Mouse (Mus musculus): ENCODE data around the gene Lsm2. TPM values are rescaled to one million over a fixed set of nuclear protein-coding genes. Genes with fewer than 3 reads are reported as not detected.

The Lsm2 gene
- total and polyA plus RNA-seq, 2 experiments from 2014 or later = 23.1 to 64.2 TPM

- 24% methylated on average over 12 of the region's 12 CpGs for WGBS
- Histone ChIP-seq H3K27me3 (ENCODE audit: control insufficient read depth, insufficient read depth, low read length) (no peaks in the 10 kb centered on the region), H3K9ac (replicated peaks; ENCODE audit: low read depth, low read length) (peak within 1 kb of the TSS; percentile 17; the same call in 1 of the 2 replicates), H3K27ac (ENCODE audit: low read depth) (no peak within 1 kb of the TSS), H3K36me3 (replicated peaks; ENCODE audit: control insufficient read depth, insufficient read depth, low read length) (peaks cover 42% of the 10 kb centered on the region), H3K4me2 (ENCODE audit: low read depth, low read length) (0 out of 2 replicates have a peak within 1 kb of the TSS, but pooled peaks have one; percentile 11), H3K9me3 (replicated peaks; ENCODE audit: control insufficient read depth, low read length) (no peaks in the 10 kb centered on the region), H3K4me3 (ENCODE audit: low read depth, low read length) (no peak within 1 kb of the TSS), H3K4me1 (ENCODE audit: control insufficient read depth, insufficient read depth) (peaks cover 11% of the 10 kb centered on the region)
- TF ChIP-seq CTCF (IDR thresholded peaks at IDR 0.05; ENCODE audit: low read depth) (no peak), EP300 (IDR thresholded peaks at IDR 0.05; ENCODE audit: low read depth) (no peak)
- ATAC-seq (ENCODE audit: insufficient read depth, low read depth) (peak; percentile 63), DNase-seq (ENCODE audit: low spot score) (peak; percentile 31)
These were observed 34.7 kb downstream of the Lsm2 start, which contains the start of gene Vwa7 for GRCm38 (mm10) chr17:35016376-35016775. TSS of gene Vwa7 (plus strand) at chr17:35016579.

- no peak for TF ChIP-seq EP300 (IDR thresholded peaks at IDR 0.05; ENCODE audit: low read depth)
- TF ChIP-seq CTCF (IDR thresholded peaks at IDR 0.05; ENCODE audit: low read depth) = no peak
- 68% methylated on average over 10 of the region's 10 CpGs for WGBS
- Histone ChIP-seq H3K9ac (replicated peaks; ENCODE audit: low read depth, low read length) (no peak overlapping the region), H3K27me3 (ENCODE audit: control insufficient read depth, insufficient read depth, low read length) (no peaks in the 10 kb centered on the region), H3K4me3 (ENCODE audit: low read depth, low read length) (no peak overlapping the region), H3K4me2 (ENCODE audit: low read depth, low read length) (0 out of 2 replicates have a peak overlapping the region, but pooled peaks have one; percentile 11), H3K4me1 (ENCODE audit: control insufficient read depth, insufficient read depth) (peaks cover 11% of the 10 kb centered on the region), H3K9me3 (replicated peaks; ENCODE audit: control insufficient read depth, low read length) (no peaks in the 10 kb centered on the region), H3K36me3 (replicated peaks; ENCODE audit: control insufficient read depth, insufficient read depth, low read length) (peaks cover 36% of the 10 kb centered on the region), H3K27ac (ENCODE audit: low read depth) (no peak overlapping the region)
- DNase-seq (ENCODE audit: low spot score) = no peak
- ATAC-seq (ENCODE audit: insufficient read depth, low read depth) = no peak
These were observed 35.4 kb downstream of the Lsm2 start for GRCm38 (mm10) chr17:35016791-35017705.

GRCm38 (mm10) chr17:35017706-35018030 is 36.0 kb downstream of the Lsm2 start:
- Histone ChIP-seq H3K9ac (replicated peaks; ENCODE audit: low read depth, low read length) (no peak overlapping the region), H3K27ac (ENCODE audit: low read depth) (no peak overlapping the region), H3K27me3 (ENCODE audit: control insufficient read depth, insufficient read depth, low read length) (no peaks in the 10 kb centered on the region), H3K4me2 (ENCODE audit: low read depth, low read length) (no peak overlapping the region), H3K4me1 (ENCODE audit: control insufficient read depth, insufficient read depth) (peaks cover 11% of the 10 kb centered on the region), H3K4me3 (ENCODE audit: low read depth, low read length) (no peak overlapping the region), H3K9me3 (replicated peaks; ENCODE audit: control insufficient read depth, low read length) (no peaks in the 10 kb centered on the region), H3K36me3 (replicated peaks; ENCODE audit: control insufficient read depth, insufficient read depth, low read length) (peaks cover 30% of the 10 kb centered on the region)
- no peak for DNase-seq (ENCODE audit: low spot score)
- TF ChIP-seq EP300 (IDR thresholded peaks at IDR 0.05; ENCODE audit: low read depth) = no peak
- TF ChIP-seq CTCF (IDR thresholded peaks at IDR 0.05; ENCODE audit: low read depth) = no peak
- 70% methylated on average over 14 of the region's 14 CpGs for WGBS
- no peak for ATAC-seq (ENCODE audit: insufficient read depth, low read depth)

- Histone ChIP-seq H3K4me2 (ENCODE audit: low read depth, low read length) (no peak overlapping the region), H3K27me3 (ENCODE audit: control insufficient read depth, insufficient read depth, low read length) (no peaks in the 10 kb centered on the region), H3K27ac (ENCODE audit: low read depth) (no peak overlapping the region), H3K36me3 (replicated peaks; ENCODE audit: control insufficient read depth, insufficient read depth, low read length) (peaks cover 24% of the 10 kb centered on the region), H3K9me3 (replicated peaks; ENCODE audit: control insufficient read depth, low read length) (no peaks in the 10 kb centered on the region), H3K4me1 (ENCODE audit: control insufficient read depth, insufficient read depth) (peaks cover 11% of the 10 kb centered on the region), H3K4me3 (ENCODE audit: low read depth, low read length) (no peak overlapping the region), H3K9ac (replicated peaks; ENCODE audit: low read depth, low read length) (no peak overlapping the region)
- WGBS = 82% methylated on average over 3 of the region's 3 CpGs
- ATAC-seq (ENCODE audit: insufficient read depth, low read depth) (no peak), DNase-seq (ENCODE audit: low spot score) (no peak)
- TF ChIP-seq CTCF (IDR thresholded peaks at IDR 0.05; ENCODE audit: low read depth) (no peak), EP300 (IDR thresholded peaks at IDR 0.05; ENCODE audit: low read depth) (no peak)
These were observed 36.5 kb downstream of the Lsm2 start for GRCm38 (mm10) chr17:35018171-35018570.

GRCm38 (mm10) chr17:35019894-35020293 is 38.2 kb downstream of the Lsm2 start:
- 76% methylated on average over 11 of the region's 11 CpGs for WGBS
- no peak for TF ChIP-seq CTCF (IDR thresholded peaks at IDR 0.05; ENCODE audit: low read depth)
- no peak for TF ChIP-seq EP300 (IDR thresholded peaks at IDR 0.05; ENCODE audit: low read depth)
- Histone ChIP-seq H3K27me3 (ENCODE audit: control insufficient read depth, insufficient read depth, low read length) (no peaks in the 10 kb centered on the region), H3K36me3 (replicated peaks; ENCODE audit: control insufficient read depth, insufficient read depth, low read length) (peaks cover 7% of the 10 kb centered on the region; the same call in 1 of the 2 replicates), H3K4me2 (ENCODE audit: low read depth, low read length) (no peak overlapping the region), H3K9ac (replicated peaks; ENCODE audit: low read depth, low read length) (no peak overlapping the region), H3K4me1 (ENCODE audit: control insufficient read depth, insufficient read depth) (peaks cover 11% of the 10 kb centered on the region), H3K4me3 (ENCODE audit: low read depth, low read length) (no peak overlapping the region), H3K9me3 (replicated peaks; ENCODE audit: control insufficient read depth, low read length) (no peaks in the 10 kb centered on the region), H3K27ac (ENCODE audit: low read depth) (no peak overlapping the region)
- no peak for ATAC-seq (ENCODE audit: insufficient read depth, low read depth)
- DNase-seq (ENCODE audit: low spot score) = no peak
